Mouse (Mus musculus): ENCODE results near the gene Rer1. TPM values are rescaled to one million over a fixed set of nuclear protein-coding genes. Genes with fewer than 3 reads are reported as not detected.
A peak's percentile ranks its signal among the peaks of the same experiment; 100 is the strongest.
"Not testable (repeated sequence)": the region's sequence is repeated elsewhere in the genome, so short reads cannot be mapped to it uniquely, and the experiment has no call there.

Rer1 gene
- polyA plus RNA-seq, 1 experiment from 2014 or later, result 139 TPM

DNA sequence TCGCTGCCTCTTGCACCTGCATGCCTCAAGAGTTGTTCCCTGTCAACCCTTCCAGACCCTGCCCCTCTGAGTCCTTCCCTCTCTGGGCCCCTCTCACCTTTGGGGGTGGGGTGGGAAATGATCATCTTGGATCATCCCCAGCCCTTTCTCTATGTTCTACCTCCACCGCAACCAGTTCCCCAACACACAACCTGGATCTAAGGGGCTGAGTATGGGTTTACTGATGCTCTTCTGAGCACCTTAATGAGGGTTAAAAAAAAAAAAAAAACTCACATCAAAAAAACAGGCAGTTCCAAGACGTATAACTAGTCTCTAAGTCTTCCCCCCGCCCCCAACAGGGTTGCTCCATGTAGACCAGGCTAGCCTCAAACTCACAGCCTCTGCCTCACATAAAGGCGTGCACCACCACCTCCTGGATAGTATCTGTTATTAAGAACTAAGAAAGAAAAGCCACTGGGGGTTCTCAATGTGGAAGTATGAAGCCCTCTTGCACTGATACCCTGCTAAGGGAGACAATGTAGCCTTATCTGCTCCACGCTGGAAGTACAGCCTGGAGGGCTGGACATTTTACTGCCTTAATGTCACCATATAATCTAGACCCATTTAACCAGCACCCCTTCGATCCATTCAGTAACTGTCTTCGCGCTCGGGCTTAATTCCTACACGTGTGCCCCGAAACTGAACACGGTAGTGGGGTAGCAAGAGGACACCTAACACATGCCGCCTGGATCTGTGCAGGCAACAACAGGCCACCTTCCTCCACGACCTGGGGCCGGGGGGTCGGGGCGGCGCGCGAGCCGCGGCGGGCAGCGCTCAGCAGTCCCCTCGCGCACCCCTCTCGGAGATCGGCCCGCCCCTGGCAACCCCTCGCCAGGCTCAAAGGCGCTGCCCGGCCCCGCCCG is 725 bp downstream of the Rer1 start:
- Histone ChIP-seq H3K4me3 (replicated peaks; ENCODE audit: low read depth, low read length) (peak overlapping the region; percentile 88), H3K4me1 (ENCODE audit: control insufficient read depth, insufficient read depth, low read length) (peaks cover 24% of the 10 kb centered on the region), H3K27ac (replicated peaks; ENCODE audit: low read depth, low read length) (peak overlapping the region; percentile 90), H3K4me2 (ENCODE audit: low read length) (peak overlapping the region; percentile 96), H3K9me3 (ENCODE audit: control insufficient read depth, low read length) (no peaks in the 10 kb centered on the region), H3K9ac (replicated peaks; ENCODE audit: low read length) (peak overlapping the region; percentile 87), H3K27me3 (ENCODE audit: control insufficient read depth, insufficient read depth, low read length) (no peaks in the 10 kb centered on the region), H3K36me3 (ENCODE audit: control insufficient read depth, insufficient read depth, low read length) (peaks cover 30% of the 10 kb centered on the region)
- 6% methylated on average over 34 of the region's 35 CpGs for WGBS
- ATAC-seq (ENCODE audit: low FRiP score, low TSS enrichment) (no peak), DNase-seq (no peak)

- 89% methylated on average over 7 of the region's 7 CpGs for WGBS
- no peak overlapping the region for H3K27ac ChIP-seq (replicated peaks; ENCODE audit: low read depth, low read length)
- H3K9ac ChIP-seq (replicated peaks; ENCODE audit: low read length), result no peak overlapping the region; the same call in 1 of the 2 replicates
- H3K9me3 ChIP-seq (ENCODE audit: control insufficient read depth, low read length), result no peaks in the 10 kb centered on the region
- DNase-seq (no peak), ATAC-seq (ENCODE audit: low FRiP score, low TSS enrichment) (no peak)
- H3K27me3 ChIP-seq (ENCODE audit: control insufficient read depth, insufficient read depth, low read length), result no peaks in the 10 kb centered on the region
- H3K36me3 ChIP-seq (ENCODE audit: control insufficient read depth, insufficient read depth, low read length), result peaks cover 38% of the 10 kb centered on the region
- H3K4me3 ChIP-seq (replicated peaks; ENCODE audit: low read depth, low read length), result no peak overlapping the region
- H3K4me1 ChIP-seq (ENCODE audit: control insufficient read depth, insufficient read depth, low read length), result peaks cover 24% of the 10 kb centered on the region
- H3K4me2 ChIP-seq (ENCODE audit: low read length), result 0 out of 2 replicates have a peak overlapping the region, but pooled peaks have one; percentile 96
These were observed 1.8 kb downstream of the Rer1 start for GRCm38 (mm10) chr4:155084351-155084750.

GRCm38 (mm10) chr4:155083553-155083952 is 2.6 kb downstream of the Rer1 start:
- H3K27me3 ChIP-seq (ENCODE audit: control insufficient read depth, insufficient read depth, low read length), result no peaks in the 10 kb centered on the region
- no peak overlapping the region for H3K4me2 ChIP-seq (ENCODE audit: low read length)
- peaks cover 39% of the 10 kb centered on the region for H3K36me3 ChIP-seq (ENCODE audit: control insufficient read depth, insufficient read depth, low read length)
- 91% methylated on average over 4 of the region's 4 CpGs for WGBS
- H3K4me1 ChIP-seq (ENCODE audit: control insufficient read depth, insufficient read depth, low read length), result peaks cover 24% of the 10 kb centered on the region
- H3K9me3 ChIP-seq (ENCODE audit: control insufficient read depth, low read length), result no peaks in the 10 kb centered on the region
- no peak for DNase-seq
- H3K27ac ChIP-seq (replicated peaks; ENCODE audit: low read depth, low read length), result no peak overlapping the region
- no peak for ATAC-seq (ENCODE audit: low FRiP score, low TSS enrichment)
- no peak overlapping the region for H3K9ac ChIP-seq (replicated peaks; ENCODE audit: low read length)
- H3K4me3 ChIP-seq (replicated peaks; ENCODE audit: low read depth, low read length), result no peak overlapping the region

DNA sequence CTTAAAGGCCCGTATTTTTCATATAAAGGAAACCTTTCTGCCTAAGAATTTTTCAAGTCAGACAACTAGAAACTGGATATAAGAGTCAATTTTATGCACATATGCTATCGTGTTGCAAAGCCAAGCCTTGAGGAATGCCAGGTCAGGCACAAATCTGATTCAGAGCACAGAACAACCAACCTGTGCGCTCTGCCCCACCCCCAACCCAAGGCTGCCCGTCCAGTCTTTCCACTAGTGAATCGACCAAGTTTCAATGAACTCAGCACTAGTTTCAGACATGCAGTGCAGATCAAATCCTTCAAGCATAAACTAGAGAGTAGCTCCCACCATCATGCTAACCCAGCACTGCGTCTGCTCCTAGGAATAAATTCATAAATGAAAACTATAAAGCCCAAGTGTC is 6.5 kb downstream of the Rer1 start:
- no peak overlapping the region for H3K27ac ChIP-seq (replicated peaks; ENCODE audit: low read depth, low read length)
- H3K9ac ChIP-seq (replicated peaks; ENCODE audit: low read length), result no peak overlapping the region
- H3K4me1 ChIP-seq (ENCODE audit: control insufficient read depth, insufficient read depth, low read length), result peaks cover 6% of the 10 kb centered on the region; the same call in 1 of the 2 replicates
- no peak overlapping the region for H3K4me3 ChIP-seq (replicated peaks; ENCODE audit: low read depth, low read length)
- H3K36me3 ChIP-seq (ENCODE audit: control insufficient read depth, insufficient read depth, low read length), result peaks cover 78% of the 10 kb centered on the region
- ATAC-seq (ENCODE audit: low FRiP score, low TSS enrichment), result no peak
- H3K4me2 ChIP-seq (ENCODE audit: low read length), result no peak overlapping the region
- H3K27me3 ChIP-seq (ENCODE audit: control insufficient read depth, insufficient read depth, low read length), result no peaks in the 10 kb centered on the region
- DNase-seq, result no peak
- no peaks in the 10 kb centered on the region for H3K9me3 ChIP-seq (ENCODE audit: control insufficient read depth, low read length)
- WGBS, result 95% methylated on average over 6 of the region's 6 CpGs

DNA sequence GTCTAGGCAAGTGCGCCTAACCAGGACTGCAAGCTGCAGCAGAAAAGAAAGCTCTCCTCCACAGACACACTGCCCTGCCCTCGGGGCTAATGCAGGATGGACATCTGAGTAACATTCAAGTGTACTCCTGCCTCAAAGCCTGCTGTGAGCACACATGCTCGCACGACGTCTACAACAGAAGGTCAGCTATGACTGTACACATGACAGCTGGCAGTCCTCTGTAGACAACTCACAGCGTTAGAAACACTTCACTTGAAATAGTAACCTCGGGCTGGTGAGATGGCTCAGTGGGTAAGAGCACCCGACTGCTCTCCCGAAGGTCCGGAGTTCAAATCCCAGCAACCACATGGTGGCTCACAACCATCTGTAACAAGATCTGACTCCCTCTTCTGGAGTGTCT is 7.4 kb downstream of the Rer1 start:
- not testable (repeated sequence) for H3K4me3 ChIP-seq (replicated peaks; ENCODE audit: low read depth, low read length); H3K9me3 ChIP-seq (ENCODE audit: control insufficient read depth, low read length); H3K4me2 ChIP-seq (ENCODE audit: low read length); H3K27ac ChIP-seq (replicated peaks; ENCODE audit: low read depth, low read length); H3K27me3 ChIP-seq (ENCODE audit: control insufficient read depth, insufficient read depth, low read length); DNase-seq; H3K9ac ChIP-seq (replicated peaks; ENCODE audit: low read length); ATAC-seq (ENCODE audit: low FRiP score, low TSS enrichment); H3K4me1 ChIP-seq (ENCODE audit: control insufficient read depth, insufficient read depth, low read length)
- WGBS, result 92% methylated on average over 10 of the region's 10 CpGs
- H3K36me3 ChIP-seq (ENCODE audit: control insufficient read depth, insufficient read depth, low read length), result peaks cover 86% of the 10 kb centered on the region

GRCm38 (mm10) chr4:155076677-155077076 is 9.5 kb downstream of the Rer1 start:
- WGBS, result 92% methylated on average over 9 of the region's 9 CpGs
- H3K9ac ChIP-seq (replicated peaks; ENCODE audit: low read length), result no peak overlapping the region
- no peak overlapping the region for H3K4me2 ChIP-seq (ENCODE audit: low read length)
- H3K4me3 ChIP-seq (replicated peaks; ENCODE audit: low read depth, low read length), result no peak overlapping the region
- ATAC-seq (ENCODE audit: low FRiP score, low TSS enrichment) (no peak), DNase-seq (no peak)
- peaks cover 93% of the 10 kb centered on the region for H3K36me3 ChIP-seq (ENCODE audit: control insufficient read depth, insufficient read depth, low read length)
- no peaks in the 10 kb centered on the region for H3K27me3 ChIP-seq (ENCODE audit: control insufficient read depth, insufficient read depth, low read length)
- no peaks in the 10 kb centered on the region for H3K9me3 ChIP-seq (ENCODE audit: control insufficient read depth, low read length)
- H3K27ac ChIP-seq (replicated peaks; ENCODE audit: low read depth, low read length), result no peak overlapping the region
- no peaks in the 10 kb centered on the region for H3K4me1 ChIP-seq (ENCODE audit: control insufficient read depth, insufficient read depth, low read length)

DNA sequence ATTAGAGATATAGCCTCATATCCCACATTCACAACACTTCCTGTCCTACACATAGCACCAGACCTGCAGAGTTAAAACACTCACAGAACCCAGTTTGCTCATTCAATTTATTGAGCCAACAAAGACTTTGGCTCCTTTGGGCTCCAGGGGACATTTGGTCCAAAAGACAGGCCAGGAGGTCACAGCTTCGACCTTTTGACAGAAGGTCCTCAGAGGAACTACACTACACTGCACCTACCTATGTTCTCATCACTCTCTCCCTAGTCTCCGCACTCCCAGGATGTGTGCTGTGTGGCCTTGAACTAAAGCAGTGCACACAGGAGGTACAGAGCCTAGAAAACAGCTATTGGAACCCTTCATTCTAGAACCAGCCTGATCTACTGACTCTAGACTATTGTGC is 10.4 kb downstream of the Rer1 start:
- peaks cover 95% of the 10 kb centered on the region for H3K36me3 ChIP-seq (ENCODE audit: control insufficient read depth, insufficient read depth, low read length)
- 95% methylated on average over 2 of the region's 2 CpGs for WGBS

GRCm38 (mm10) chr4:155075137-155075536 is 11.0 kb downstream of the Rer1 start:
- Histone ChIP-seq H3K9me3 (ENCODE audit: control insufficient read depth, low read length) (no peaks in the 10 kb centered on the region), H3K36me3 (ENCODE audit: control insufficient read depth, insufficient read depth, low read length) (peaks cover 96% of the 10 kb centered on the region), H3K9ac (replicated peaks; ENCODE audit: low read length) (no peak overlapping the region), H3K4me1 (ENCODE audit: control insufficient read depth, insufficient read depth, low read length) (no peaks in the 10 kb centered on the region), H3K27ac (replicated peaks; ENCODE audit: low read depth, low read length) (no peak overlapping the region), H3K4me3 (replicated peaks; ENCODE audit: low read depth, low read length) (no peak overlapping the region), H3K4me2 (ENCODE audit: low read length) (no peak overlapping the region), H3K27me3 (ENCODE audit: control insufficient read depth, insufficient read depth, low read length) (no peaks in the 10 kb centered on the region)
- DNase-seq (no peak), ATAC-seq (ENCODE audit: low FRiP score, low TSS enrichment) (no peak)
- 87% methylated on average over 9 of the region's 9 CpGs for WGBS

More for the DNA sequence above, 10.4 kb downstream of the Rer1 start:
- Histone ChIP-seq H3K9ac (replicated peaks; ENCODE audit: low read length) (no peak overlapping the region), H3K27ac (replicated peaks; ENCODE audit: low read depth, low read length) (no peak overlapping the region), H3K9me3 (ENCODE audit: control insufficient read depth, low read length) (no peaks in the 10 kb centered on the region), H3K4me1 (ENCODE audit: control insufficient read depth, insufficient read depth, low read length) (no peaks in the 10 kb centered on the region), H3K4me3 (replicated peaks; ENCODE audit: low read depth, low read length) (no peak overlapping the region), H3K4me2 (ENCODE audit: low read length) (no peak overlapping the region), H3K27me3 (ENCODE audit: control insufficient read depth, insufficient read depth, low read length) (no peaks in the 10 kb centered on the region)
- ATAC-seq (ENCODE audit: low FRiP score, low TSS enrichment) (no peak), DNase-seq (no peak)

DNA sequence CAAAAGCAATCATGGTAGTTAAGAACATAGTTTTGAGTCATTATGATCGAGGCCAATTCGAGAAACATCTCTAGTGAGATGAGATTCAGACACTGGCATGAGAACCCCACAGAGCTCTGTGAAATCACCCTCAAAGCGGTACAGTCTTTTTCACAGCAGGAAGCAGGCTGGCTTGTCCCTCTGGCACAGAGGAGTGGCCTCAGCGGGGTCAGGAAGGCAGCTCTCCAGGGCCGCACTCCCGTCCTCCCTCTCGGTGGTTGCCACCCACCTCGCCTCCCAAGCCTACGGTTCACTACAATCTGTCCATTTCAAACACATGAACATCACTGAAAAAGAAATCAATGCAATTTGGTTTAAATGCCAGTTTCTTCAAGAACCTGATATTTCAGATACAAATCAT is 11.8 kb downstream of the Rer1 start:
- WGBS, result 88% methylated on average over 9 of the region's 9 CpGs
- ATAC-seq (ENCODE audit: low FRiP score, low TSS enrichment), result no peak
- no peak for DNase-seq
- H3K9me3 ChIP-seq (ENCODE audit: control insufficient read depth, low read length), result no peaks in the 10 kb centered on the region
- no peak overlapping the region for H3K4me3 ChIP-seq (replicated peaks; ENCODE audit: low read depth, low read length)
- H3K27me3 ChIP-seq (ENCODE audit: control insufficient read depth, insufficient read depth, low read length), result no peaks in the 10 kb centered on the region
- H3K27ac ChIP-seq (replicated peaks; ENCODE audit: low read depth, low read length), result no peak overlapping the region
- no peak overlapping the region for H3K9ac ChIP-seq (replicated peaks; ENCODE audit: low read length)
- H3K4me2 ChIP-seq (ENCODE audit: low read length), result no peak overlapping the region
- no peaks in the 10 kb centered on the region for H3K4me1 ChIP-seq (ENCODE audit: control insufficient read depth, insufficient read depth, low read length)
- H3K36me3 ChIP-seq (ENCODE audit: control insufficient read depth, insufficient read depth, low read length), result peaks cover 96% of the 10 kb centered on the region

Data from midbrain, embryonic 14.5 days (tissue).